10 mouse cellular contexts compared by ENCODE assay signal in the genomic region with DNA sequence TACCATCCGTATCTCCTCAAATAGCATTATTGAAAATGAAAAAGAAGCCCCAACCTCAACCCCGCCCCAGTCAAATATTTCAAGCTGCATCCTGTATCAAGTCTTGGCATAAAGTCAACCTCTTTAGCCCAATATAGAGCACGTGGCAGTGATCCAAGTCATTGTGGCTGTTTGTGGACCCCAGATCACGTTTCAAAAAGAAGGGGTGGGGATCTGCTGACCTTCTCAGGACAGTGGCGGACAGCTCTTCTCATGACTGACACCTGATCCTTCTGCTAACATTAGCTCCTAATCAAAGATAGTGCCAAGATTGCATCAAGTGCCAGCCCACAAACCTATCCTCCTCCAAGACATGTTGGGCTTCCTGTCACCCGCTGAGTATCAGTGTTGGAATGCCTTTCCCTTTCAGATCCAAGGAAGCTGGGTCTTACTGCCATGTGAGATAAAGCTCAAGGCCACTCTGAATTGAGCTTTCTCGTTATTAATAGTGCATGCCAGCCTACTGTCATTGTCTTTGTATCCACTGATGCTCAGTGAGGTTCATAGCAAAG. TPM values are rescaled to one million over a fixed set of nuclear protein-coding genes. Genes with fewer than 3 reads are reported as not detected.
DNase-seq lines count a peak whose midpoint lies in the region; ATAC-seq and TF ChIP-seq lines count a peak whose summit lies in the region.
"Had no signal": no experiment of that assay in that cellular context is flagged by ENCODE, and none has a peak within 500 bp of the region (broad histone marks: within the 10 kb centered on the region; RNA-seq: fewer than 3 reads in every experiment).

No protein-coding gene starts in this region.

- peaks cover 9% of the 10 kb centered on the region for H3K4me1 ChIP-seq in heart, adult 2 months (ENCODE audit: control insufficient read depth, insufficient read depth, low read length)
- peaks cover 13% of the 10 kb centered on the region for H3K4me1 ChIP-seq in kidney, embryonic 15.5 days

- TF ChIP-seq POLR2A in heart, adult 2 months (IDR thresholded peaks at IDR 0.05; ENCODE audit: insufficient read depth, low read depth, low read length) = no peak

- H3K79me2 ChIP-seq in heart, adult 2 months (replicated peaks; ENCODE audit: control insufficient read depth, insufficient read depth, low read length) = no peaks in the 10 kb centered on the region

- no peaks in the 10 kb centered on the region for H3K27me3 ChIP-seq in heart, adult 2 months (ENCODE audit: control insufficient read depth, insufficient read depth, low read length)
- H3K27me3 ChIP-seq in kidney, embryonic 15.5 days = no peaks in the 10 kb centered on the region

- 14% methylated on average over 7 of the region's 7 CpGs for WGBS in heart, adult 2 months
- WGBS in kidney, embryonic 15.5 days = 39% methylated on average over 7 of the region's 7 CpGs

- intact Hi-C loops in heart, adult 2 months (cut with DNase I) = loop anchor here (5.0 kb wide), 3 partner anchors 162 to 517 kb away; no protein-coding TSS in a partner anchor
- intact Hi-C loops in left cerebral cortex, adult 2 months (cut with DNase I) = loop anchor here (5.0 to 10.0 kb wide), 5 partner anchors 107 to 514 kb away; partner anchors contain the start of gene Ppp1r12a

- H3K9ac ChIP-seq in heart, adult 2 months (ENCODE audit: low read depth, low read length) = no peak overlapping the region
- no peak overlapping the region for H3K9ac ChIP-seq in kidney, embryonic 15.5 days

- peak; percentile 50 to 80 for DNase-seq in adrenal gland, adult (ENCODE audit: inconsistent age in 2 of 2, low spot score in 1 of 2)
- no peak for DNase-seq in adrenal gland, postnatal 25 days
- DNase-seq in heart, adult 2 months = peak; percentile 57 to 72
- peak; percentile 65 to 67 for DNase-seq in lung, postnatal 4 days
- DNase-seq in left cerebral cortex, adult 2 months (ENCODE audit: extremely low spot score in 1 of 2, low spot score in 2 of 2) = no peak
- no peak for DNase-seq in embryo, embryonic 9.5 days (ENCODE audit: extremely low spot score)
- no peak for DNase-seq in retina, postnatal 1 day
- DNase-seq: thymus, postnatal 25 days had no signal

- peak; percentile 72; the same call in 1 of the 2 replicates for TF ChIP-seq EP300 in heart, adult 2 months (IDR thresholded peaks at IDR 0.05; ENCODE audit: insufficient read depth, low read depth, low read length)

- no peak overlapping the region for H3K4me2 ChIP-seq in kidney, embryonic 15.5 days

- no peaks in the 10 kb centered on the region for H3K9me3 ChIP-seq in kidney, embryonic 15.5 days (replicated peaks)

- H3K36me3 ChIP-seq in heart, adult 2 months (ENCODE audit: control insufficient read depth, insufficient read depth, low read length) = peaks cover 20% of the 10 kb centered on the region
- H3K36me3 ChIP-seq in kidney, embryonic 15.5 days = no peaks in the 10 kb centered on the region

- 0 out of 2 replicates have a peak overlapping the region, but pooled peaks have one; percentile 11 for H3K4me3 ChIP-seq in heart, adult 2 months
- H3K4me3 ChIP-seq in kidney, embryonic 15.5 days (replicated peaks) = no peak overlapping the region
- H3K4me3 ChIP-seq in left cerebral cortex, adult 2 months = no peak overlapping the region

- peak; percentile 81 for ATAC-seq in kidney, embryonic 15.5 days (replicated peaks; ENCODE audit: low FRiP score)

- H3K27ac ChIP-seq in heart, adult 2 months = peak overlapping the region; percentile 71
- peak overlapping the region; percentile 68 for H3K27ac ChIP-seq in kidney, embryonic 15.5 days
- H3K27ac ChIP-seq in left cerebral cortex, adult 2 months = no peak overlapping the region

- TF ChIP-seq CTCF in heart, adult 2 months (IDR thresholded peaks at IDR 0.05) = no peak
- TF ChIP-seq CTCF in left cerebral cortex, adult 2 months (IDR thresholded peaks at IDR 0.05) = no peak

RNA-seq across cellular contexts. Expression of gene Otogl, which starts 18.6 kb away (rescaled TPM):
- 0.21 and 0.33 TPM in 2 replicates for total RNA-seq in adrenal gland, postnatal 25 days (2021)
- under 1 TPM in 1 of 2 experiments, not detected in 1; 0.07 TPM for total RNA-seq in heart, adult 2 months (2021)
- polyA plus RNA-seq in heart, adult 2 months (2012; rRNA removed) = 0.02 and 0.09 TPM in 2 replicates
- polyA plus RNA-seq in kidney, embryonic 15.5 days (2015; fragmentation: Nextera tagmentation; extraction: Ambion mirVana) = 0.09 and 0.10 TPM in 2 replicates
- total RNA-seq in left cerebral cortex, adult 2 months (2021) = under 1 TPM; 0.14 to 0.16 TPM
- polyA plus RNA-seq: neural tube, embryonic 11.5 days had no signal

Comparison
In these comparisons a context has a peak if more than half of its experiments do, and no peak if none do; other contexts are left out.
1. DNase-seq: peak in adrenal gland, adult (2 of 2), heart, adult 2 months (2 of 2) and lung, postnatal 4 days (2 of 2); none in adrenal gland, postnatal 25 days (single experiment), left cerebral cortex, adult 2 months (0 of 2), embryo, embryonic 9.5 days (single experiment) and retina, postnatal 1 day (single experiment).